ENCODE assay signal across 9 mouse cellular contexts in the genomic region with DNA sequence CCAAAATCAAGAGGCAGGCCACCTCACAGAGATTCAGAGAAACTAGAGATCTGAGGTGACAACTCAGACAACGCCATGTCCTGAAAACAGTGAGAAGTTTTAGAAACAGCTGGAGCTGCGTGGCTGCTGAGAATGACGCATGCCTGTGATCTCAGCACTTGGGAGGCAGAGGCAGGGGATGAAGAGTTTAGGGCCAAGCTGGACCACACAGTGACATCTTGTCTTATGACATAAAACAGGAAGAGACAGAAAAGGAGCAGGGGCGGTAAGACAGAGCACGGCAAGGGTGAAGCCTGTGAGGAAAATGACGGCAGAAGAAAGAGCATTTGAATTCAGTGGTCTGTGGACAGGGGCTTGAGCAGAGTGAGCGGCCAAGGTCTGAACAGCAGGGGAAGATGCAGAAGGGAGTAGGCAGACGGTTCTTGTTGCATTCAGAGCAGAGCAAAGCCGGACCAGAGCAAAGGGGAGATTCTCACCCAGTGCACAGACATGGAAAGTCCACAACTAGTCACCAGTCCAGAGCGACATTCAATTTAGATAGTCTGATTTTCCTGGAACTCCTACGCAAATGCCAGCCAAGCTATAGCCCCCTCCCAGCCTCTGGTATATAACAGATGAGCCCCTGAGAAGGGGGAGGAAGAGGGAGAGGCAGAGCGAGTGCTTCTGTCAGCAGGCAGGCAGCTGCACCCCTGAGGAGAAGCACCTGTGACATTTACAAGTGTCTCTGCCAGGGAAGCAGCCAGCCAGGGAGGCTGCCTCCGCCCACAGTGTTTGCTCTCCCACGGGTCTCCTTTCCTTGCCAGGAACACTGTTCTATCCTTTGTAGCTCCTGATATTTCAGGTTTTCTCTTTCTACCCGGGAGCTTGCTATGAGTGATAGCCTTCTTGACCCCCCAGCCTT. TPM values are rescaled to one million over a fixed set of nuclear protein-coding genes. Genes with fewer than 3 reads are reported as not detected.
DNase-seq lines count a peak whose midpoint lies in the region; ATAC-seq and TF ChIP-seq lines count a peak whose summit lies in the region.
"Had no signal": no experiment of that assay in that cellular context is flagged by ENCODE, and none has a peak within 500 bp of the region (broad histone marks: within the 10 kb centered on the region; RNA-seq: fewer than 3 reads in every experiment).

No protein-coding gene starts in this region.

- H3K9me3 ChIP-seq in intestine, embryonic 15.5 days = no peaks in the 10 kb centered on the region
- H3K9me3 ChIP-seq in liver, postnatal 0 days (ENCODE audit: low read length) = no peaks in the 10 kb centered on the region

- H3K4me1 ChIP-seq in intestine, embryonic 15.5 days (replicated peaks) = peaks cover 13% of the 10 kb centered on the region
- H3K4me1 ChIP-seq in liver, postnatal 0 days (ENCODE audit: insufficient read depth) = 0 out of 2 replicates have a peak, but pooled peaks cover 9% of the 10 kb centered on the region

- H3K4me3 ChIP-seq in intestine, embryonic 15.5 days (replicated peaks) = no peak overlapping the region
- H3K4me3 ChIP-seq in liver, postnatal 0 days (ENCODE audit: low read depth, low read length) = no peak overlapping the region
- H3K4me3 ChIP-seq: erythroblast, embryonic 14.5 days had no signal

- ATAC-seq in intestine, embryonic 15.5 days = no peak
- no peak for ATAC-seq in liver, postnatal 0 days

- H3K27ac ChIP-seq in intestine, embryonic 15.5 days = no peak overlapping the region
- no peak overlapping the region for H3K27ac ChIP-seq in liver, postnatal 0 days (ENCODE audit: low read depth)

- H3K27me3 ChIP-seq in intestine, embryonic 15.5 days (replicated peaks) = no peaks in the 10 kb centered on the region
- H3K27me3 ChIP-seq in liver, postnatal 0 days (ENCODE audit: insufficient read depth, low read length) = no peaks in the 10 kb centered on the region

- H3K4me2 ChIP-seq in intestine, embryonic 15.5 days (replicated peaks) = 0 out of 2 replicates have a peak overlapping the region, but pooled peaks have one; percentile 7
- H3K4me2 ChIP-seq in liver, postnatal 0 days (ENCODE audit: low read depth, low read length) = no peak overlapping the region

- no peaks in the 10 kb centered on the region for H3K36me3 ChIP-seq in intestine, embryonic 15.5 days
- no peaks in the 10 kb centered on the region for H3K36me3 ChIP-seq in liver, postnatal 0 days (replicated peaks; ENCODE audit: insufficient read depth, low read length)

- TF ChIP-seq EP300 in liver, postnatal 0 days (IDR thresholded peaks at IDR 0.05; ENCODE audit: low read depth) = no peak

- TF ChIP-seq CTCF in liver, postnatal 0 days (IDR thresholded peaks at IDR 0.05; ENCODE audit: low read depth) = no peak

- intact Hi-C loops in left cerebral cortex, postnatal 10 days (cut with DNase I) = no loop called here

- WGBS in intestine, embryonic 15.5 days = 24% methylated on average over 15 of the region's 15 CpGs
- 51% methylated on average over 15 of the region's 15 CpGs for WGBS in liver, postnatal 0 days (ENCODE audit: insufficient replicate concordance)

- H3K9ac ChIP-seq in intestine, embryonic 15.5 days = no peak overlapping the region
- no peak overlapping the region for H3K9ac ChIP-seq in liver, postnatal 0 days (replicated peaks)

- peak; percentile 59 for DNase-seq in left cerebral cortex, adult 11 months (ENCODE audit: low spot score)
- no peak for DNase-seq in left cerebral cortex, postnatal 10 days (ENCODE audit: extremely low spot score in 1 of 2, low spot score in 2 of 2)
- DNase-seq in cerebellum, postnatal 25 days = peak; percentile 90
- peak; percentile 62 to 65 for DNase-seq in layer of hippocampus, postnatal 36 days
- DNase-seq in telencephalon, adult 2 months (ENCODE audit: low read depth, low spot score) = peak; percentile 70
- no peak for DNase-seq in gastrocnemius, adult 18-20 months (ENCODE audit: low spot score)
- DNase-seq in liver, postnatal 0 days = no peak

RNA-seq across cellular contexts. Expression of a gene that starts 19.6 kb away (rescaled TPM):
- 1 to 10 TPM; 1.8 to 3.0 TPM for total RNA-seq in left cerebral cortex, postnatal 10 days (2021)
- 4.4 and 5.2 TPM in 2 replicates for polyA plus RNA-seq in intestine, embryonic 15.5 days (2015; fragmentation: Nextera tagmentation; extraction: Ambion mirVana)
- 10 to 100 TPM; 49.3 to 57.9 TPM for total RNA-seq in layer of hippocampus, postnatal 36 days (2021)
- under 1 TPM; 0.14 to 0.24 TPM for total RNA-seq in gastrocnemius, adult 18-20 months (2021)
- 0.05 and 0.12 TPM in 2 replicates for polyA plus RNA-seq in liver, postnatal 0 days (2015; fragmentation: Nextera tagmentation; extraction: Ambion mirVana)
- polyA plus RNA-seq: erythroblast, embryonic 14.5 days had no signal

Comparison
In these comparisons a context has a peak if more than half of its experiments do, and no peak if none do; other contexts are left out.
1. DNase-seq: peak in left cerebral cortex, adult 11 months (single experiment), cerebellum, postnatal 25 days (2 of 2), layer of hippocampus, postnatal 36 days (2 of 2) and telencephalon, adult 2 months (single experiment); none in left cerebral cortex, postnatal 10 days (0 of 2), gastrocnemius, adult 18-20 months (single experiment) and liver, postnatal 0 days (single experiment).
2. RNA of a gene that starts 19.6 kb away (total RNA-seq): 49.3 to 57.9 TPM in layer of hippocampus, postnatal 36 days; 1.8 to 3.0 TPM in left cerebral cortex, postnatal 10 days and 0.14 to 0.24 TPM in gastrocnemius, adult 18-20 months; every median in the first group is over 10 times any median in the second.